Mouse (Mus musculus) liver, embryonic 16.5 days (tissue): ENCODE measurements at regions not wholly inside any gene's neighbourhood (a gene's known extent, or its start where the extent isn't known, plus 50 kb on each side); places are given as distances from the start of the nearest gene placed in this dataset.

Experiments used
- ATAC-seq: fragments of 200-750 bp; cut with Nextera tagmentation; 2 replicates; pipeline ENCODE4 v1.8.0; 2017; ENCODE audit warnings: low read depth, mild to moderate bottlenecking, moderate number of reproducible peaks, moderate library complexity
- H3K27ac ChIP-seq: fragments of 300-500 bp; sonication (generic); 2 replicates; pipeline ENCODE4 v1.5.1; 2014; ENCODE audit warnings: mild to moderate bottlenecking, low read length
- H3K27me3 ChIP-seq: fragments of 300-500 bp; sonication (generic); 2 replicates; pipeline ENCODE4 v1.6.1; 2014; ENCODE audit warnings: low read depth, low read length, mixed read lengths; ENCODE audit not compliant: control insufficient read depth, insufficient read depth
- H3K36me3 ChIP-seq: fragments of 300-500 bp; sonication (generic); 2 replicates; pipeline ENCODE4 v1.6.1; 2014; ENCODE audit warnings: mild to moderate bottlenecking; ENCODE audit not compliant: control insufficient read depth, insufficient read depth
- H3K4me1 ChIP-seq: fragments of 300-500 bp; sonication (generic); 2 replicates; pipeline ENCODE4 v1.6.1; 2014; ENCODE audit warnings: low read depth, low read length, mixed read lengths; ENCODE audit not compliant: control insufficient read depth
- H3K4me2 ChIP-seq: fragments of 300-500 bp; sonication (generic); 2 replicates; pipeline ENCODE4 v1.6.1; 2014; ENCODE audit warnings: low read depth, low read length, mixed read lengths
- H3K4me3 ChIP-seq: fragments of 300-500 bp; sonication (generic); 2 replicates; pipeline ENCODE4 v1.5.1; 2014; ENCODE audit warnings: low read depth, mild to moderate bottlenecking, low read length
- H3K9ac ChIP-seq: fragments of 300-500 bp; sonication (generic); 2 replicates; pipeline ENCODE4 v1.6.1; 2014; ENCODE audit warnings: low read depth, low read length
- H3K9me3 ChIP-seq: fragments of 300-500 bp; sonication (generic); replicated peaks from 2 replicates; pipeline ENCODE4 v1.6.1; 2016; ENCODE audit warnings: low read length; ENCODE audit not compliant: control insufficient read depth
- WGBS: fragments of 180-500 bp; shearing (Covaris S2); extraction: QIAGEN DNeasy Blood & Tissue Kit; methylation state at CpG from one replicate; pipeline ENCODE4 v1.1.7; 2014; ENCODE audit not compliant: insufficient replicate concordance; 5-methylcytosine and 5-hydroxymethylcytosine counted together

DNA sequence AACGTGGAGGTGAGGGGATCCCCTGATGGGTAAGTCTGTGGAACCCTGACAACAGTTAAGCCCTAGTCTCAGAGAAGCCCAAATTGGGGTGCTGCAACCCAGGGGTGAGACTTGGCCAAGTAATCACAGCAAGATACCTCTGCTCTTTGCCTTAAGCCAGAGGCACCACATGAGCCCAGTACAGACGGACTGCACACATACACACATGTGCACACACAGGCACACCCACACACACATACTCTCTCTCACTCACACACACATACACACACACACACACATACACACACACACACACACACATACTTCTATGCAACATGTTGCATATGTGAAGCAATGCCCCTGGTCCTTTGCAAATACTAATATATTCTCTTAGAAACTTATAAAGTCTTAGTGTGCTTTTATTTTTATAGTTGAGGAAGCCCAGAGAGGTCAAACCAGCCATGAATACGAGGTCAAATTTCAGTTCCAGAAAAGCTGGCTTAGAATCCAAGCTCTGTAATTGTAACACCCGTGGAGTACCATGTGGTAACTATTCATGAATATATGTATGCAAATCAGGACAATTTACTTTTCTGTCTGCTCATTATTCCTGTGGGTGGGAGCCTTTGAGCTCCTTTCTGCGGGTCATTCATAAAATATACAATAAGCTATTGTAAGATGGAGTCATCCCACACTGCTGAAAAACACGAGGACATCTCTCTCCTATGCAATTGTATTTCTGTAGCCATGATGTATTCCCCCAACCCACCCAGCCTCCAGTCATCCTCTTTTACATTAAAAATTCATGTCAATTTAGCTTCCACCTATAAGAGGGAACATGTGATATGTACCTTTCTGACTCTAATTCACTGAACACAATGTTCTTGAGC, 189.2 kb upstream of the Ipo5 start:
- ATAC-seq: no peak
- Histone ChIP-seq H3K9ac (no peak overlapping the region), H3K4me1 (no peaks in the 10 kb centered on the region), H3K36me3 (no peaks in the 10 kb centered on the region), H3K27ac (no peak overlapping the region), H3K27me3 (no peaks in the 10 kb centered on the region), H3K9me3 (no peaks in the 10 kb centered on the region), H3K4me3 (no peak overlapping the region), H3K4me2 (no peak overlapping the region)
- WGBS: 53% methylated on average over 6 of the region's 6 CpGs

DNA sequence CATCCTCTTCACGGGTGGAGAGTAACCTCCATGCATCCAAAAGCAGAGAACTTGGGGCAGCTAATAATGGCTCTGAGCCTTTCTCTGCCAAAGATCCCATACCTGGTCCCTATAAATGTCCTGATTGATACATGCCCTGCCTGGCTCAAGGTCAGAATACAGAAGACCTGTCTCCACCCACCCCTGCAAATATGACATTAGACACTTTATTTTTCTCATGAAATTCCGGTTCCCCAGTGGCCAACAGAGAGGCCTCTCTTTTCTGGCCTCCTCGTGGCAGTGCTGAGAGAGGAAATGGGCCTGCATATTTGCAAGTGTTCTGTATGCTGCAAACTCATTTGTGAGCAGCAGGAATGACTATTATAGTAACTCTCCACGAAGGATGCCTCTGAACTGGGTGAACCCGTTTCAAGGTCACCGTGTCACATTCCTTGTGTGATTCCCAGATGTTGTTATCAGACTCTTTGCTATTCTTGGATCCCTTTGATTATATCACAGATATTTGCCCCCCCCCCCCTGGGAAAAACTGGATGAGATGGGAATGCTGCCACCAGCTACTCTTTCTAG, 188.4 kb upstream of the Ipo5 start:
- Histone ChIP-seq H3K4me1 (no peaks in the 10 kb centered on the region), H3K9me3 (no peaks in the 10 kb centered on the region), H3K27me3 (no peaks in the 10 kb centered on the region), H3K4me2 (no peak overlapping the region), H3K4me3 (no peak overlapping the region), H3K36me3 (no peaks in the 10 kb centered on the region), H3K27ac (no peak overlapping the region), H3K9ac (no peak overlapping the region)
- no peak for ATAC-seq
- 55% methylated on average over 6 of the region's 6 CpGs for WGBS

DNA sequence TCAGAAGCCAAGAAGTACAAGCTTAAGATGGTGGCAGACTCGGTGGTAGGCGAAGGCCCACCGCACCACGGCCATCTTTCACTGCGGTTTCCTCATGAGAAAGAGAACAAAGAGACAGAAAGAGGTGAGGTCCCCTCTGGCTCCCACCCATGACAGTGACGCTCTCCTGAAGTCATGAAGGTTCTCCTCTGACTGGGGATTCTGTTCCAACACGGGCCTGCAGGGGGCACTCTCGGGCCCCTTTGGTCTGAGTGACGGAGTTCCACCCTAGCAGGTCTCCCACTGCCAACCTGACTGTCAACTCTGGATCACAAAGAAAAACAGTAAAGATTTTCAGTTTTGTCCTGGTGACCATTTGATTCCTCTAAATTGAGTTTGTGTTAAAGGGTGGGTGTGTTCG, 182.9 kb upstream of the Ipo5 start:
- ATAC-seq: no peak
- no peaks in the 10 kb centered on the region for H3K36me3 ChIP-seq
- WGBS: 65% methylated on average over 10 of the region's 10 CpGs
- H3K9ac ChIP-seq: no peak overlapping the region
- no peak overlapping the region for H3K4me3 ChIP-seq
- no peak overlapping the region for H3K4me2 ChIP-seq
- H3K9me3 ChIP-seq: no peaks in the 10 kb centered on the region
- no peaks in the 10 kb centered on the region for H3K27me3 ChIP-seq
- no peaks in the 10 kb centered on the region for H3K4me1 ChIP-seq
- H3K27ac ChIP-seq: no peak overlapping the region

DNA sequence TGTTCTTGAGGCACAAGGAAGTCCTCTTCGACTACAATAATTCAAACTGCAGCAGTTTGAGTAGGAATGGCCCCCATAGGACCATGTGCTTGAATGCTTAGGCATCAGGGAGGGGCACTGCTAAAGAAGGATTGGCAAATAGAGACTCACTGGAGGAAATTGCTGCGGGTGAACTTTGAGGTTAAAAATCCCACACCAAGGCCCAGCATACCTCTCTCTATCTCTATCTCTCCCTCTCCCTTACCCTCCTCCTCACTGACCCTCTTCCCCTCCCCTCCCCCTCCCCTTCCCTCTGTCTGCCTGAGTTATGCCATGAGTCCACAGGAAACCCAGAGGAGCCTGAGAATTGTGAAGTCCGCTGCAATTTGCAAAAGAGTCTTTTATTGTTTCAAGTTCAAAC, 180.8 kb upstream of the Ipo5 start:
- no peaks in the 10 kb centered on the region for H3K36me3 ChIP-seq
- 12% methylated on average over 3 of the region's 3 CpGs for WGBS
- H3K4me1 ChIP-seq: no peaks in the 10 kb centered on the region
- no peak overlapping the region for H3K4me3 ChIP-seq
- H3K27ac ChIP-seq: no peak overlapping the region
- ATAC-seq: no peak
- no peak overlapping the region for H3K9ac ChIP-seq
- no peaks in the 10 kb centered on the region for H3K27me3 ChIP-seq
- no peaks in the 10 kb centered on the region for H3K9me3 ChIP-seq
- no peak overlapping the region for H3K4me2 ChIP-seq

DNA sequence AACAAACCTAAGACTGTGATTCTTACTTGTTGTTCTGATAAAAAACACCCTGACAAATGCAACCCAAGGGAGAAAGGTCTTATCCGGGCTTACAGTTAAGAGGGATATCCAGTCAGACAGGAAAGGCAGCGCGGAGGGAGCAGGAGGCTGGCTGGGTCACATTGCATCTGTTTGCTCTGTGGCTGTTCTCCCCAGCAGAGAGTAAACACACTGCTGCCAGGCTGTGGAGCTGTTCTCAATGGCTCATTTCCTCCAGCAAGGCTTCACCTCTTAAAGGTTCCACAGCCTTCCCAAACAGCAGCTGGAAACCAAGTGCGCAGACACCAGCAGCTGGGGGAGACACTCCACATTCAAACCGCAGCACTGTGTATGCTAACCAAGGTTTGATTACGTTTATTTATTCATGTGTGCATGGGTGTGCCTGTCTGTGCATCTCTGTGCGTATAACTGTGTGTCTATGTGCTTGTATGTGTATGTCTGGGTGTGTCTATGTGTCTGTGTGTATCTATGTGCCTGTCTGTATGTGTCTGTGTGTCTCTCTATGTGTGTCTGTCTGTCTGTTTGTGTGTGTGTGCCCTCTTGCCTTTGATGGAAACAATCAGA, 179.2 kb upstream of the Ipo5 start:
- H3K27ac ChIP-seq: no peak overlapping the region
- ATAC-seq: no peak
- WGBS: 46% methylated on average over 7 of the region's 7 CpGs

DNA sequence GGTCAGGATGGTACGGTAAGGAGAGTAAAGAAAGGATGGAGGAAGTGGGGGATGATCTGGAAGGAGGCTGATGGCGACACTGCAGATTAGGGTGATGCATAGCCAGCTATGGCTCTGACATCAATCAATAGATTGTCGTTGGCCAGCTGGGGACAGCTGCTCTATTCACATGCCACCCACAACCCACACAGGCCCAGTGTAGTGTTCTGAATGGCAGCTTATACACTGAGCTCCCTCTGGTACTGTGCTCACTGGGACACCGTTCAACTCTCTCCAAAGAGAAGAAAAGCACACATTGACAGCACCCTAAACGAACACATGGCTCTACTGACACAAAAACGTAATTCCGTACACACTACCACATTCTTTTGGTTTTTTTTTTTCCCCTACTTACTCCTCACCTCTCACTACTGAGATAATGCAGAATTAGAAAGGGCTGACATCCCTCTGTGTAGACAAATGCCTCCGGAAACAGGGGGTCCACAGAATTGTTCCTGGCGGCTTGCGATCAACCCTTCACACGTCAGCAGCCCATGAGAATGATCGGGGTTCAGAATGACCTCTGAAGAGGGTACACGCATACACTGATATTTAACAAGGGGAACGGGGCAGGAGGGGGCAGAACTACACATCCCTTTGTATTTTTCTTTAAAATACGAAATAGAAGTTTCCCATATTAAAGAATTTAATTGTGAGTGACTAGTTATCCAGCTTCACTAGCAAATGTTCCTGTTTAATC, 178.5 kb upstream of the Ipo5 start:
- H3K36me3 ChIP-seq: no peaks in the 10 kb centered on the region
- no peak for ATAC-seq
- H3K9ac ChIP-seq: no peak overlapping the region
- no peak overlapping the region for H3K4me3 ChIP-seq
- H3K4me2 ChIP-seq: no peak overlapping the region
- H3K27ac ChIP-seq: no peak overlapping the region
- H3K9me3 ChIP-seq: no peaks in the 10 kb centered on the region
- no peaks in the 10 kb centered on the region for H3K4me1 ChIP-seq
- 68% methylated on average over 15 of the region's 15 CpGs for WGBS
- no peaks in the 10 kb centered on the region for H3K27me3 ChIP-seq

More for the DNA sequence above, 179.2 kb upstream of the Ipo5 start:
- Histone ChIP-seq H3K36me3 (no peaks in the 10 kb centered on the region), H3K9ac (no peak overlapping the region), H3K9me3 (no peaks in the 10 kb centered on the region), H3K4me2 (no peak overlapping the region), H3K4me3 (no peak overlapping the region), H3K4me1 (no peaks in the 10 kb centered on the region), H3K27me3 (no peaks in the 10 kb centered on the region)

DNA sequence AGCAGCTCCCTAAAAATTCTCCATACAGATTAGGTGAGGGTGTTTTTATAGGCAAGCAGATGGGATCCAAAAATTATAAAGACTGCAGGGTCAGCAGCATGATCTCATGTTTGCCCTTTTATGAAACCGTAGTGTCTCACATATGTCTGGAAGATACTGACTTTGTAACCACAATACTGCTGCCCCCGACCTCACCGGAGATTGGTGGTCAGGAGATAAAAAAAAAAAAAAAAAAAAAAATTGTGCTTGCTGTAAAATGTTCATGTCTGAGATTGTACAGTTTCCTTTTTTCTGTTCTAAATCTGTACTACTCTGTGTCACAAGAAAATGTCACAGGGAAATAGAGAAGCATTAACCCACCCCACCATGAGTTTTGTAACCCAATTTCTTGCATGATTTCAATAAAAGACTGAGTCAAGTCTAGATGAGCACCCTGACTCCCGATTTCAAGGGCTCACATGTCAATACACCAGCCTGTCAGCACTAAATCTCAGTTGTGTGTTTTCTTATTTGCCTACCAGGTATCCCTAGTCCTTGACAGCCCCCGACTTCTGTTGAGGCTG, 169.5 kb upstream of the Ipo5 start:
- no peaks in the 10 kb centered on the region for H3K9me3 ChIP-seq
- H3K4me2 ChIP-seq: no peak overlapping the region
- H3K9ac ChIP-seq: no peak overlapping the region
- WGBS: 18% methylated on average over 5 of the region's 5 CpGs
- H3K4me1 ChIP-seq: no peaks in the 10 kb centered on the region
- no peak overlapping the region for H3K4me3 ChIP-seq
- no peak overlapping the region for H3K27ac ChIP-seq
- no peaks in the 10 kb centered on the region for H3K36me3 ChIP-seq
- ATAC-seq: no peak
- H3K27me3 ChIP-seq: no peaks in the 10 kb centered on the region

DNA sequence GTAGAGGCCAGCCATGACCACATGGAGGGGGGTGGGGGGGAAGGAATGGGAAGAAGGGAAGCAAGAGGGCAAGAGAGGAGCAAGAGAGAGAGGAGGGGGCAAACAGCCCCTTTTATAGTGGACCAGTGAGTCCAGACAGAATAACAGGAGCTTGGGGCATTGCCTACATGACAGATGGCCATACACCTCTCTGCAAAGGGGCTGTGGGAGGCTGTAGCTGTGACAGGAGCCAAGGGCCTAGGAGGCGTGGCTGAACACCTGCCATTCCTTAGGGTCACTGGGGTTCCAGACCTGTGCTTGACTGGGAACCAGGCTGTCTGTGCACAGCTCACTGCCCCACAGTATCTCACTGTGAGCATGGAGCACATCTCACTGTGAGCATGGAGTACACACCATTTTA, 157.0 kb upstream of the Ipo5 start:
- H3K4me3 ChIP-seq: no peak overlapping the region
- H3K27ac ChIP-seq: no peak overlapping the region
- no peaks in the 10 kb centered on the region for H3K27me3 ChIP-seq
- H3K4me1 ChIP-seq: no peaks in the 10 kb centered on the region
- H3K4me2 ChIP-seq: no peak overlapping the region
- H3K9ac ChIP-seq: no peak overlapping the region
- 21% methylated on average over 1 of the region's 1 CpGs for WGBS
- ATAC-seq: no peak
- H3K9me3 ChIP-seq: no peaks in the 10 kb centered on the region
- no peaks in the 10 kb centered on the region for H3K36me3 ChIP-seq
